Mouse (Mus musculus) MEL (cell line): ENCODE results near the gene Adra2a. TPM values are rescaled to one million over a fixed set of nuclear protein-coding genes. Genes with fewer than 3 reads are reported as not detected.
A peak's percentile ranks its signal among the peaks of the same experiment; 100 is the strongest.

Source experiments
- DNase-seq: peaks from one replicate; pipeline ENCODE4 v3.0.0; 2011; ENCODE audit warnings: low read depth, low spot score
- H3K27ac ChIP-seq: 2 replicates; pipeline ENCODE4 v1.5.1; 2012; ENCODE audit warnings: low read depth, mild to moderate bottlenecking, control low read depth, low read length, moderate library complexity; ENCODE audit not compliant: control insufficient read depth
- H3K27me3 ChIP-seq, 2 experiments: fragments of 150-350 bp in 1 of 2; sonication (generic) in 1 of 2; 2 replicates each; pipeline ENCODE4 v1.6.1; 2012; ENCODE audit warnings: low read length in 2 of 2, mild to moderate bottlenecking in 2 of 2, improper control_type of control experiment in 1 of 2, moderate library complexity in 1 of 2; ENCODE audit not compliant: insufficient read depth in 2 of 2, control insufficient read depth in 1 of 2
- H3K36me3 ChIP-seq, 2 experiments: 2 replicates each; pipeline ENCODE4 v1.6.1; 2012 to 2014; ENCODE audit warnings: low read length in 2 of 2, improper control_type of control experiment in 1 of 2, inconsistent platforms in 1 of 2, mild to moderate bottlenecking in 1 of 2; ENCODE audit not compliant: insufficient read depth in 2 of 2, control insufficient read depth in 1 of 2
- H3K4me1 ChIP-seq, 2 experiments: fragments of 150-350 bp in 1 of 2; sonication (generic) in 1 of 2; 2 replicates each; pipeline ENCODE4 v1.6.1; 2012; ENCODE audit warnings: low read length in 2 of 2, improper control_type of control experiment in 1 of 2, mild to moderate bottlenecking in 1 of 2; ENCODE audit not compliant: insufficient read depth in 2 of 2, control insufficient read depth in 1 of 2
- H3K4me3 ChIP-seq, 2 experiments: fragments of 150-350 bp in 1 of 2; sonication (generic) in 1 of 2; 2 replicates each; pipeline ENCODE4 v1.5.1; 2012; ENCODE audit warnings: low read depth in 2 of 2, low read length in 2 of 2, mild to moderate bottlenecking in 2 of 2, moderate library complexity in 2 of 2, control low read depth in 1 of 2, improper control_type of control experiment in 1 of 2; ENCODE audit not compliant: control insufficient read depth in 1 of 2, insufficient read depth in 1 of 2
- H3K79me2 ChIP-seq: 2 replicates; pipeline ENCODE4 v1.6.1; 2012; ENCODE audit warnings: mild to moderate bottlenecking, low read length, moderate library complexity; ENCODE audit not compliant: control insufficient read depth, poor library complexity, insufficient read depth
- H3K9ac ChIP-seq: 2 replicates; pipeline ENCODE4 v1.6.1; 2012; ENCODE audit warnings: low read depth, mild to moderate bottlenecking, control low read depth, low read length, moderate library complexity; ENCODE audit not compliant: control insufficient read depth, poor library complexity, severe bottlenecking
- H3K9me3 ChIP-seq: fragments of 150-350 bp; sonication (generic); replicated peaks from 2 replicates; pipeline ENCODE4 v1.6.1; 2012; ENCODE audit warnings: mild to moderate bottlenecking, low read length, improper control_type of control experiment, moderate library complexity; ENCODE audit not compliant: insufficient read depth
- BHLHE40 ChIP-seq: IDR thresholded peaks from 2 replicates; pipeline ENCODE4 v1.6.1; 2012; ENCODE audit warnings: low read depth, mild to moderate bottlenecking, inconsistent platforms, low read length, improper control_type of control experiment, borderline replicate concordance
- CHD1 ChIP-seq: IDR thresholded peaks from 2 replicates; pipeline ENCODE4 v1.6.1; 2012; ENCODE audit warnings: low read depth, mild to moderate bottlenecking, inconsistent platforms, low read length, improper control_type of control experiment
- CHD2 ChIP-seq: IDR thresholded peaks from 2 replicates; pipeline ENCODE4 v1.6.1; 2011; ENCODE audit warnings: low read length, improper control_type of control experiment
- CTCF ChIP-seq, 3 experiments: IDR thresholded peaks in 2 of 3; conservative IDR thresholded peaks in 1 of 3; 2 replicates each; pipeline ENCODE4 v1.5.1; 2011 to 2012; ENCODE audit warnings: low read length in 3 of 3, low read depth in 2 of 3, mild to moderate bottlenecking in 2 of 3, improper control_type of control experiment in 1 of 3, inconsistent platforms in 1 of 3, mixed read lengths in 1 of 3, moderate library complexity in 1 of 3; ENCODE audit not compliant: control insufficient read depth in 1 of 3, insufficient read depth in 1 of 3, poor library complexity in 1 of 3, severe bottlenecking in 1 of 3
- E2F4 ChIP-seq: IDR thresholded peaks from 2 replicates; pipeline ENCODE4 v1.6.1; 2011; ENCODE audit warnings: low read depth, low read length, improper control_type of control experiment, borderline replicate concordance
- EP300 ChIP-seq, 2 experiments: IDR thresholded peaks; 2 replicates each; pipeline ENCODE4 v1.6.1; 2011; ENCODE audit warnings: improper control_type of control experiment in 2 of 2, low read length in 2 of 2, low read depth in 1 of 2, mild to moderate bottlenecking in 1 of 2
- ETS1 ChIP-seq: IDR thresholded peaks from 2 replicates; pipeline ENCODE4 v1.6.1; 2012; ENCODE audit warnings: low read depth, mild to moderate bottlenecking, inconsistent platforms, low read length, improper control_type of control experiment, moderate library complexity
- GABPA ChIP-seq: IDR thresholded peaks from 2 replicates; pipeline ENCODE4 v1.6.1; 2012; ENCODE audit warnings: low read depth, mild to moderate bottlenecking, inconsistent platforms, low read length, improper control_type of control experiment, moderate library complexity
- GATA1 ChIP-seq: IDR thresholded peaks from 2 replicates; pipeline ENCODE4 v1.6.1; 2011; ENCODE audit warnings: low read depth, low read length, improper control_type of control experiment
- HCFC1 ChIP-seq: IDR thresholded peaks from 2 replicates; pipeline ENCODE4 v1.6.1; 2012; ENCODE audit warnings: low read depth, mild to moderate bottlenecking, inconsistent platforms, low read length, improper control_type of control experiment, moderate library complexity
- JUND ChIP-seq: IDR thresholded peaks from 2 replicates; pipeline ENCODE4 v1.6.1; 2011; ENCODE audit warnings: low read depth, mild to moderate bottlenecking, improper control_type of control experiment, low read length
- KAT2A ChIP-seq: conservative IDR thresholded peaks from 2 replicates; pipeline ENCODE4 v1.6.1; 2012; ENCODE audit warnings: low read depth, low read length, improper control_type of control experiment, inconsistent platforms
- MAFK ChIP-seq: IDR thresholded peaks from 2 replicates; pipeline ENCODE4 v1.6.1; 2011; ENCODE audit warnings: low read depth, mild to moderate bottlenecking, low read length, improper control_type of control experiment, borderline replicate concordance
- MAX ChIP-seq: IDR thresholded peaks from 2 replicates; pipeline ENCODE4 v1.6.1; 2011; ENCODE audit warnings: low read length, improper control_type of control experiment
- MAZ ChIP-seq: IDR thresholded peaks from 2 replicates; pipeline ENCODE4 v1.6.1; 2012; ENCODE audit warnings: low read depth, mild to moderate bottlenecking, inconsistent platforms, low read length, improper control_type of control experiment
- MEF2A ChIP-seq: IDR thresholded peaks from 2 replicates; pipeline ENCODE4 v1.6.1; 2014; ENCODE audit warnings: low read depth, mild to moderate bottlenecking, inconsistent platforms, low read length, improper control_type of control experiment; ENCODE audit not compliant: poor library complexity, insufficient replicate concordance, severe bottlenecking; ENCODE audit errors: extremely low read depth
- MXI1 ChIP-seq: IDR thresholded peaks from 2 replicates; pipeline ENCODE4 v1.6.1; 2011; ENCODE audit warnings: mild to moderate bottlenecking, low read depth, low read length, improper control_type of control experiment
- MYB ChIP-seq: IDR thresholded peaks from 2 replicates; pipeline ENCODE4 v1.6.1; 2011; ENCODE audit warnings: mild to moderate bottlenecking, low read depth, low read length, improper control_type of control experiment
- MYC ChIP-seq: IDR thresholded peaks from 2 replicates; pipeline ENCODE4 v1.6.1; 2011; ENCODE audit warnings: low read depth, mild to moderate bottlenecking, low read length, improper control_type of control experiment, moderate library complexity
- NELFE ChIP-seq: IDR thresholded peaks from 2 replicates; pipeline ENCODE4 v1.6.1; 2011; ENCODE audit warnings: low read depth, low read length, improper control_type of control experiment
- POLR2A ChIP-seq, 2 experiments: IDR thresholded peaks; 2 replicates each; pipeline ENCODE4 v1.6.1; 2011 to 2012; ENCODE audit warnings: low read length in 2 of 2, mild to moderate bottlenecking in 2 of 2, control low read depth in 1 of 2, improper control_type of control experiment in 1 of 2, low read depth in 1 of 2, moderate library complexity in 1 of 2; ENCODE audit not compliant: control insufficient read depth in 1 of 2, insufficient read depth in 1 of 2, poor library complexity in 1 of 2
- POLR2AphosphoS2 ChIP-seq: IDR thresholded peaks from 2 replicates; pipeline ENCODE4 v1.6.1; 2011; ENCODE audit warnings: low read length, improper control_type of control experiment
- POLR2AphosphoS5 ChIP-seq: IDR thresholded peaks from 2 replicates; pipeline ENCODE4 v1.6.1; 2012; ENCODE audit warnings: low read depth, borderline replicate concordance, mild to moderate bottlenecking, inconsistent platforms, low read length, moderate library complexity, mixed read lengths
- RAD21 ChIP-seq: IDR thresholded peaks from 2 replicates; pipeline ENCODE4 v1.6.1; 2011; ENCODE audit warnings: mild to moderate bottlenecking, low read depth, low read length, improper control_type of control experiment
- RCOR1 ChIP-seq: IDR thresholded peaks from 2 replicates; pipeline ENCODE4 v1.6.1; 2012; ENCODE audit warnings: low read depth, mild to moderate bottlenecking, inconsistent platforms, low read length, improper control_type of control experiment
- SIN3A ChIP-seq: IDR thresholded peaks from 2 replicates; pipeline ENCODE4 v1.6.1; 2012; ENCODE audit warnings: low read length, improper control_type of control experiment, inconsistent platforms
- SMC3 ChIP-seq: IDR thresholded peaks from 2 replicates; pipeline ENCODE4 v1.6.1; 2011; ENCODE audit warnings: low read depth, low read length, improper control_type of control experiment
- TAL1 ChIP-seq: IDR thresholded peaks from 2 replicates; pipeline ENCODE4 v1.6.1; 2012; ENCODE audit warnings: mild to moderate bottlenecking, inconsistent platforms, low read length, moderate library complexity, mixed read lengths
- TBP ChIP-seq: IDR thresholded peaks from 2 replicates; pipeline ENCODE4 v1.8.0; 2011; ENCODE audit warnings: low read depth, low read length, improper control_type of control experiment
- TCF12 ChIP-seq: IDR thresholded peaks from 2 replicates; pipeline ENCODE4 v1.6.1; 2014; ENCODE audit warnings: low read depth, mild to moderate bottlenecking, inconsistent platforms, low read length, improper control_type of control experiment, moderate library complexity
- USF2 ChIP-seq, 2 experiments: IDR thresholded peaks; 2 replicates each; pipeline ENCODE4 v1.6.1; 2011 to 2012; ENCODE audit warnings: improper control_type of control experiment in 2 of 2, low read length in 2 of 2, borderline replicate concordance in 1 of 2, inconsistent platforms in 1 of 2, low read depth in 1 of 2, mild to moderate bottlenecking in 1 of 2; ENCODE audit not compliant: insufficient read depth in 1 of 2
- ZC3H11A ChIP-seq: IDR thresholded peaks from 2 replicates; pipeline ENCODE4 v1.6.1; 2012; ENCODE audit warnings: low read depth, mild to moderate bottlenecking, inconsistent platforms, low read length, improper control_type of control experiment
- ZKSCAN1 ChIP-seq: IDR thresholded peaks from 2 replicates; pipeline ENCODE4 v1.6.1; 2012; ENCODE audit warnings: low read depth, mild to moderate bottlenecking, inconsistent platforms, low read length, improper control_type of control experiment, moderate library complexity
- ZMIZ1 ChIP-seq: IDR thresholded peaks from 2 replicates; pipeline ENCODE4 v1.6.1; 2012; ENCODE audit warnings: low read depth, mild to moderate bottlenecking, inconsistent platforms, low read length, improper control_type of control experiment, moderate library complexity
- ZNF384 ChIP-seq: IDR thresholded peaks from 2 replicates; pipeline ENCODE4 v1.6.1; 2012; ENCODE audit warnings: low read depth, mild to moderate bottlenecking, inconsistent platforms, low read length, improper control_type of control experiment
- polyA plus RNA-seq, 2 experiments: library from polyadenylated mRNA; stranded (reverse) in 1 of 2; unstranded in 1 of 2; fragments of >175 nt in 1 of 2; fragments of >200 nt in 1 of 2; gene quantifications; 2 replicates each; pipeline versions ENCODE4 v1.2.1 to v1.2.4; 2012; ENCODE audit warnings: low replicate concordance in 2 of 2, low read depth in 1 of 2; ENCODE audit not compliant: insufficient read length in 2 of 2, insufficient read depth in 1 of 2, missing spikeins in 1 of 2
- total RNA-seq: library from RNA; depleted of rRNA; stranded (reverse); fragments of 300-350 nt; gene quantifications from 2 replicates; pipeline ENCODE4 v1.2.3, GENCODE M21; 2012

Gene Adra2a
- total and polyA plus RNA-seq, 3 experiments = 0.58 to 2.7 TPM; not detected in 1

- Histone ChIP-seq H3K27me3 (no peaks in the 10 kb centered on the region), H3K4me1 (peaks cover 15 to 38% of the 10 kb centered on the region in 2 experiments), H3K36me3 (peaks cover 0 to 25% of the 10 kb centered on the region in 2 experiments; a peak in 2 of 4 replicates), H3K4me3 (peak overlapping the region; percentile 15 to 42), H3K9me3 (no peaks in the 10 kb centered on the region), H3K79me2 (no peaks in the 10 kb centered on the region)
- DNase-seq = peak; percentile 94
- TF ChIP-seq HCFC1 (peak; percentile 36; the same call in 1 of the 2 replicates), TAL1 (peak; percentile 100), POLR2AphosphoS2 (0 out of 2 replicates have a peak, but pooled peaks have one; percentile 27), TBP (no peak; the same call in 1 of the 2 replicates), CHD2 (no peak), JUND (0 out of 2 replicates have a peak, but pooled peaks have one; percentile 52), E2F4 (no peak), BHLHE40 (peak; percentile 56; the same call in 1 of the 2 replicates), GABPA (no peak), MEF2A (no peak), MAX (0 out of 2 replicates have a peak, but pooled peaks have one; percentile 12), RAD21 (no peak), KAT2A (peak; percentile 22; the same call in 1 of the 2 replicates), TCF12 (peak; percentile 99), MYB (peak; percentile 59), USF2 (IDR thresholded peaks at IDR 0.05; ENCODE audit: borderline replicate concordance in 1 of 2, insufficient read depth in 1 of 2, low read depth in 1 of 2, low read length in 2 of 2) (no peak), CHD1 (no peak), ZKSCAN1 (no peak), MXI1 (0 out of 2 replicates have a peak, but pooled peaks have one; percentile 47), ZNF384 (no peak), CTCF (IDR thresholded peaks at IDR 0.05 in 2 of 3, conservative IDR thresholded peaks at IDR 0.05 in 1 of 3; ENCODE audit: control insufficient read depth in 1 of 3, insufficient read depth in 1 of 3, low read depth in 2 of 3, low read length in 3 of 3, poor library complexity in 1 of 3, severe bottlenecking in 1 of 3) (no peak), ZMIZ1 (no peak), RCOR1 (peak; percentile 88; the same call in 1 of the 2 replicates), SMC3 (peak; percentile 2; the same call in 1 of the 2 replicates), ZC3H11A (no peak), MAZ (peak; percentile 56; the same call in 1 of the 2 replicates), NELFE (peak; percentile 14; the same call in 1 of the 2 replicates), EP300 (IDR thresholded peaks at IDR 0.05; ENCODE audit: low read depth in 1 of 2, low read length in 2 of 2) (peak; percentile 98 to 99), POLR2A (IDR thresholded peaks at IDR 0.05; ENCODE audit: control insufficient read depth in 1 of 2, insufficient read depth in 1 of 2, low read depth in 1 of 2, low read length in 2 of 2, poor library complexity in 1 of 2) (peak in 1 of 2 experiments; percentile 21; a peak in 1 of 4 replicates), ETS1 (peak; percentile 86), GATA1 (peak; percentile 98), MAFK (no peak; the same call in 1 of the 2 replicates), POLR2AphosphoS5 (no peak), SIN3A (peak; percentile 57; the same call in 1 of the 2 replicates), MYC (peak; percentile 61; the same call in 1 of the 2 replicates)
- TF ChIP-seq, all 39 proteins: peak for 20
- Histone ChIP-seq H3K27ac (peak overlapping the region; percentile 75), H3K9ac (peak overlapping the region; percentile 32)
These were observed 43.4 kb downstream of the Adra2a start for GRCm38 (mm10) chr19:54087319-54087718.
